Mouse (Mus musculus): Measurements from ENCODE around the gene Ppara. TPM values are rescaled to one million over a fixed set of nuclear protein-coding genes. Genes with fewer than 3 reads are reported as not detected.
A peak's percentile ranks its signal among the peaks of the same experiment; 100 is the strongest.

Ppara gene
- polyA plus RNA-seq, 2 experiments: 4.4 to 6.9 TPM

GRCm38 (mm10) chr15:85712565-85713168 lies 22.1 kb upstream of the Ppara start:
- TF ChIP-seq EP300 (IDR thresholded peaks at IDR 0.05; ENCODE audit: low read depth) (no peak), CTCF (IDR thresholded peaks at IDR 0.05; ENCODE audit: low read depth) (peak; percentile 61)
- Histone ChIP-seq H3K4me2 (ENCODE audit: low read depth) (no peak overlapping the region), H3K4me3 (ENCODE audit: insufficient read depth in 1 of 2, low read depth in 2 of 2, low read length in 2 of 2) (no peak overlapping the region), H3K36me3 (replicated peaks; ENCODE audit: control insufficient read depth, insufficient read depth, low read depth) (no peaks in the 10 kb centered on the region), H3K9me3 (ENCODE audit: control insufficient read depth, low read length) (no peaks in the 10 kb centered on the region), H3K27me3 (ENCODE audit: control insufficient read depth, insufficient read depth, low read length) (no peaks in the 10 kb centered on the region), H3K4me1 (replicated peaks; ENCODE audit: control insufficient read depth in 2 of 2, insufficient read depth in 2 of 2, low read length in 1 of 2) (no peaks in the 10 kb centered on the region), H3K9ac (replicated peaks) (no peak overlapping the region), H3K27ac (no peak overlapping the region)
- ATAC-seq (ENCODE audit: insufficient read depth) (no peak), DNase-seq (ENCODE audit: low read depth in 3 of 3, low spot score in 3 of 3) (no peak)
- 36% methylated on average over 5 of the region's 5 CpGs for WGBS (ENCODE audit: insufficient replicate concordance)

GRCm38 (mm10) chr15:85713417-85713816 lies 21.4 kb upstream of the Ppara start:
- 69% methylated on average over 9 of the region's 9 CpGs for WGBS (ENCODE audit: insufficient replicate concordance)
- ATAC-seq (ENCODE audit: insufficient read depth) (no peak), DNase-seq (ENCODE audit: low read depth in 3 of 3, low spot score in 3 of 3) (no peak)
- H3K27me3 ChIP-seq (ENCODE audit: control insufficient read depth, insufficient read depth, low read length): no peaks in the 10 kb centered on the region
- no peak overlapping the region for H3K9ac ChIP-seq (replicated peaks)
- H3K4me1 ChIP-seq (replicated peaks; ENCODE audit: control insufficient read depth in 2 of 2, insufficient read depth in 2 of 2, low read length in 1 of 2): no peaks in the 10 kb centered on the region
- no peak overlapping the region for H3K4me2 ChIP-seq (ENCODE audit: low read depth)
- H3K4me3 ChIP-seq (ENCODE audit: insufficient read depth in 1 of 2, low read depth in 2 of 2, low read length in 2 of 2): no peak overlapping the region
- no peaks in the 10 kb centered on the region for H3K36me3 ChIP-seq (replicated peaks; ENCODE audit: control insufficient read depth, insufficient read depth, low read depth)
- H3K27ac ChIP-seq: no peak overlapping the region
- no peaks in the 10 kb centered on the region for H3K9me3 ChIP-seq (ENCODE audit: control insufficient read depth, low read length)
- TF ChIP-seq CTCF (IDR thresholded peaks at IDR 0.05; ENCODE audit: low read depth): no peak
- TF ChIP-seq EP300 (IDR thresholded peaks at IDR 0.05; ENCODE audit: low read depth): no peak

GRCm38 (mm10) chr15:85715059-85715458 lies 19.7 kb upstream of the Ppara start:
- Histone ChIP-seq H3K9me3 (ENCODE audit: control insufficient read depth, low read length) (no peaks in the 10 kb centered on the region), H3K9ac (replicated peaks) (no peak overlapping the region), H3K4me1 (replicated peaks; ENCODE audit: control insufficient read depth in 2 of 2, insufficient read depth in 2 of 2, low read length in 1 of 2) (no peaks in the 10 kb centered on the region), H3K4me3 (ENCODE audit: insufficient read depth in 1 of 2, low read depth in 2 of 2, low read length in 2 of 2) (no peak overlapping the region), H3K27ac (no peak overlapping the region), H3K36me3 (replicated peaks; ENCODE audit: control insufficient read depth, insufficient read depth, low read depth) (no peaks in the 10 kb centered on the region), H3K4me2 (ENCODE audit: low read depth) (no peak overlapping the region), H3K27me3 (ENCODE audit: control insufficient read depth, insufficient read depth, low read length) (no peaks in the 10 kb centered on the region)
- ATAC-seq (ENCODE audit: insufficient read depth) (no peak), DNase-seq (ENCODE audit: low read depth in 3 of 3, low spot score in 3 of 3) (no peak)
- WGBS (ENCODE audit: insufficient replicate concordance): 57% methylated on average over 3 of the region's 3 CpGs
- no peak for TF ChIP-seq CTCF (IDR thresholded peaks at IDR 0.05; ENCODE audit: low read depth)
- TF ChIP-seq EP300 (IDR thresholded peaks at IDR 0.05; ENCODE audit: low read depth): no peak

- no peaks in the 10 kb centered on the region for H3K36me3 ChIP-seq (replicated peaks; ENCODE audit: control insufficient read depth, insufficient read depth, low read depth)
- DNase-seq (ENCODE audit: low read depth in 3 of 3, low spot score in 3 of 3) (peak; percentile 41 to 48 (median 45)), ATAC-seq (ENCODE audit: insufficient read depth) (no peak)
- no peak overlapping the region for H3K9ac ChIP-seq (replicated peaks)
- no peak overlapping the region for H3K27ac ChIP-seq
- H3K27me3 ChIP-seq (ENCODE audit: control insufficient read depth, insufficient read depth, low read length): no peaks in the 10 kb centered on the region
- no peak for TF ChIP-seq EP300 (IDR thresholded peaks at IDR 0.05; ENCODE audit: low read depth)
- TF ChIP-seq CTCF (IDR thresholded peaks at IDR 0.05; ENCODE audit: low read depth): peak; percentile 94
- no peak overlapping the region for H3K4me3 ChIP-seq (ENCODE audit: insufficient read depth in 1 of 2, low read depth in 2 of 2, low read length in 2 of 2)
- no peak overlapping the region for H3K4me2 ChIP-seq (ENCODE audit: low read depth)
- WGBS (ENCODE audit: insufficient replicate concordance): 9% methylated on average over 7 of the region's 7 CpGs
- no peaks in the 10 kb centered on the region for H3K9me3 ChIP-seq (ENCODE audit: control insufficient read depth, low read length)
- H3K4me1 ChIP-seq (replicated peaks; ENCODE audit: control insufficient read depth in 2 of 2, insufficient read depth in 2 of 2, low read length in 1 of 2): 0 out of 4 replicates have a peak, but pooled peaks cover 0 to 2% of the 10 kb centered on the region in 2 experiments
Observed at GRCm38 (mm10) chr15:85716045-85716444, 18.7 kb upstream of the Ppara start.

GRCm38 (mm10) chr15:85716591-85716990 lies 18.2 kb upstream of the Ppara start:
- WGBS (ENCODE audit: insufficient replicate concordance): 62% methylated on average over 5 of the region's 5 CpGs
- H3K9ac ChIP-seq (replicated peaks): no peak overlapping the region
- ATAC-seq (ENCODE audit: insufficient read depth): no peak
- no peak for DNase-seq (ENCODE audit: low read depth in 3 of 3, low spot score in 3 of 3)
- 0 out of 4 replicates have a peak, but pooled peaks cover 0 to 2% of the 10 kb centered on the region in 2 experiments for H3K4me1 ChIP-seq (replicated peaks; ENCODE audit: control insufficient read depth in 2 of 2, insufficient read depth in 2 of 2, low read length in 1 of 2)
- TF ChIP-seq EP300 (IDR thresholded peaks at IDR 0.05; ENCODE audit: low read depth) (no peak), CTCF (IDR thresholded peaks at IDR 0.05; ENCODE audit: low read depth) (no peak)
- H3K27me3 ChIP-seq (ENCODE audit: control insufficient read depth, insufficient read depth, low read length): no peaks in the 10 kb centered on the region
- no peak overlapping the region for H3K4me2 ChIP-seq (ENCODE audit: low read depth)
- H3K27ac ChIP-seq: no peak overlapping the region
- no peaks in the 10 kb centered on the region for H3K9me3 ChIP-seq (ENCODE audit: control insufficient read depth, low read length)
- no peak overlapping the region for H3K4me3 ChIP-seq (ENCODE audit: insufficient read depth in 1 of 2, low read depth in 2 of 2, low read length in 2 of 2)
- no peaks in the 10 kb centered on the region for H3K36me3 ChIP-seq (replicated peaks; ENCODE audit: control insufficient read depth, insufficient read depth, low read depth)

Measured in liver, embryonic 14.5 days (tissue).